Mouse (Mus musculus) liver, postnatal 0 days (tissue): ENCODE measurements around the gene Uggt2. TPM values are rescaled to one million over a fixed set of nuclear protein-coding genes. Genes with fewer than 3 reads are reported as not detected.

Experiments used
- ATAC-seq: fragments of 200-750 bp; cut with Nextera tagmentation; 2 replicates; pipeline ENCODE4 v1.8.0; 2017; ENCODE audit warnings: mild to moderate bottlenecking, moderate library complexity
- DNase-seq: peaks from one replicate; pipeline ENCODE4 v3.0.0-alpha.2; 2016
- H3K27ac ChIP-seq: fragments of 300-500 bp; sonication (generic); 2 replicates; pipeline ENCODE4 v1.5.1; 2014; ENCODE audit warnings: antibody characterized with exemption, moderate library complexity, mild to moderate bottlenecking, low read depth
- H3K27me3 ChIP-seq: fragments of 300-500 bp; sonication (generic); 2 replicates; pipeline ENCODE4 v1.6.1; 2014; ENCODE audit warnings: low read length, control low read depth, mixed read lengths; ENCODE audit not compliant: insufficient read depth
- H3K36me3 ChIP-seq: fragments of 300-500 bp; sonication (generic); replicated peaks from 2 replicates; pipeline ENCODE4 v1.6.1; 2014; ENCODE audit warnings: mild to moderate bottlenecking, control low read depth, low read length, moderate library complexity, mixed read lengths; ENCODE audit not compliant: insufficient read depth
- H3K4me1 ChIP-seq: fragments of 300-500 bp; sonication (generic); 2 replicates; pipeline ENCODE4 v1.6.1; 2014; ENCODE audit warnings: antibody characterized with exemption, mild to moderate bottlenecking, control low read depth; ENCODE audit not compliant: insufficient read depth
- H3K4me2 ChIP-seq: fragments of 300-500 bp; sonication (generic); 2 replicates; pipeline ENCODE4 v1.6.1; 2014; ENCODE audit warnings: low read depth, mild to moderate bottlenecking, low read length, moderate library complexity, mixed read lengths
- H3K4me3 ChIP-seq: fragments of 300-500 bp; sonication (generic); 2 replicates; pipeline ENCODE4 v1.5.1; 2014; ENCODE audit warnings: low read depth, low read length
- H3K9ac ChIP-seq: fragments of 300-500 bp; sonication (generic); replicated peaks from 2 replicates; pipeline ENCODE4 v1.6.1; 2014; ENCODE audit warnings: mild to moderate bottlenecking, moderate library complexity
- H3K9me3 ChIP-seq: fragments of 300-500 bp; sonication (generic); 2 replicates; pipeline ENCODE4 v1.6.1; 2016; ENCODE audit warnings: mild to moderate bottlenecking, control low read depth, low read length, mixed read lengths
- CTCF ChIP-seq: sonication (generic); IDR thresholded peaks from 2 replicates; pipeline ENCODE4 v1.5.1; 2016; ENCODE audit warnings: antibody characterized with exemption, low read depth
- EP300 ChIP-seq: IDR thresholded peaks from 2 replicates; pipeline ENCODE4 v1.6.1; 2016; ENCODE audit warnings: antibody characterized with exemption, low read depth, mild to moderate bottlenecking
- WGBS: fragments of 180-500 bp; shearing (Covaris S2); extraction: QIAGEN DNeasy Blood & Tissue Kit; methylation state at CpG from one replicate; pipeline ENCODE4 v1.1.7; 2014; ENCODE audit not compliant: insufficient replicate concordance; 5-methylcytosine and 5-hydroxymethylcytosine counted together
- polyA plus RNA-seq: library from polyadenylated mRNA; unstranded; fragments of >200 nt; fragmentation: Nextera tagmentation; extraction: Ambion mirVana; gene quantifications from 2 replicates; pipeline ENCODE4 v1.2.1, GENCODE M21; 2015

Uggt2 gene
- polyA plus RNA-seq, 1 experiment from 2014 or later: 1.7 TPM

DNA sequence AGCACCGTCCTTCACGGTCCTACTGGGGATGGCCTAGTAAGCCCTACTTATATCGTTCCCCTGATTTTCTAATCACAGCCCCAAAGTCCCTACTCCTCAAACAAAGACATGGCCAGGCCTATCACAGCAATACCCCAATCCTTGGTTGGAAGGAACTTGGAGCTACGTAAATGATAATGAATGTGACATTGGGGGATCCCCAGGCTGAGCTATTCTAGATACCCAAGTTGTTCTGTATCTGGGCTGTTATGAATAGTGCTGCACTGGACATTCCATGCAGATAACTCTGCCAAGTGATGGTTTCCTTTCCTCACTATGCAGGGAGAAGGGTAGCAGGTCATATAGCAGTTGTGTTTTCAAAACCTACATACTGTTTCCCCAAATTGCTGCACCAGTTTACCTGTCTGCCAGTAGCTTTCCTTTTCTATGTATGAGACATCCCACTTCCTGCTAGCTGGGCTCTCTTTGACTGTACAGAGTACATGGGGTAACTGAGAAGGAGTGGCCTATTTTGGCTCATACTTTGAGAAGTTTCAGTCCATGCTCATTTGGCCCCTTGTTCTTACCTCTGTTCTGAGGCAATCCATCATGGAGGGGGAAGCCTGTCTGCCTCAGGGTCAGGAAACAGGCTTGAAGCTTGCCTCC lies 133.8 kb downstream of the Uggt2 start:
- no peak overlapping the region for H3K4me2 ChIP-seq
- no peak overlapping the region for H3K27ac ChIP-seq
- H3K27me3 ChIP-seq: no peaks in the 10 kb centered on the region
- TF ChIP-seq EP300: no peak
- TF ChIP-seq CTCF: no peak
- DNase-seq: no peak
- H3K9me3 ChIP-seq: no peaks in the 10 kb centered on the region
- 86% methylated on average over 4 of the region's 4 CpGs for WGBS
- H3K4me3 ChIP-seq: no peak overlapping the region
- ATAC-seq: no peak
- no peak overlapping the region for H3K9ac ChIP-seq
- H3K4me1 ChIP-seq: no peaks in the 10 kb centered on the region
- peaks cover 40% of the 10 kb centered on the region for H3K36me3 ChIP-seq

GRCm38 (mm10) chr14:118958010-118958409 lies 141.2 kb downstream of the Uggt2 start:
- peaks cover 58% of the 10 kb centered on the region for H3K36me3 ChIP-seq

GRCm38 (mm10) chr14:118951912-118952583 lies 147.2 kb downstream of the Uggt2 start:
- DNase-seq (peak; percentile 32), ATAC-seq (peak; percentile 93)
- no peak overlapping the region for H3K9ac ChIP-seq
- H3K36me3 ChIP-seq: peaks cover 15% of the 10 kb centered on the region
- H3K4me2 ChIP-seq: peak overlapping the region; percentile 36
- no peaks in the 10 kb centered on the region for H3K27me3 ChIP-seq
- peak; percentile 74 for TF ChIP-seq EP300
- TF ChIP-seq CTCF: no peak
- 77% methylated on average over 9 of the region's 9 CpGs for WGBS
- peak overlapping the region; percentile 79 for H3K27ac ChIP-seq
- no peaks in the 10 kb centered on the region for H3K9me3 ChIP-seq
- H3K4me3 ChIP-seq: no peak overlapping the region
- H3K4me1 ChIP-seq: peaks cover 14% of the 10 kb centered on the region

More at GRCm38 (mm10) chr14:118958010-118958409, 141.2 kb downstream of the Uggt2 start:
- H3K4me1 ChIP-seq: no peaks in the 10 kb centered on the region
- no peak overlapping the region for H3K4me2 ChIP-seq
- WGBS: 91% methylated on average over 3 of the region's 3 CpGs
- no peak for ATAC-seq
- DNase-seq: no peak
- H3K4me3 ChIP-seq: no peak overlapping the region
- TF ChIP-seq CTCF (no peak), EP300 (no peak)
- H3K9me3 ChIP-seq: no peaks in the 10 kb centered on the region
- no peaks in the 10 kb centered on the region for H3K27me3 ChIP-seq
- H3K9ac ChIP-seq: no peak overlapping the region
- no peak overlapping the region for H3K27ac ChIP-seq

GRCm38 (mm10) chr14:118948841-118949240 lies 150.4 kb downstream of the Uggt2 start:
- Histone ChIP-seq H3K4me1 (peaks cover 28% of the 10 kb centered on the region), H3K27ac (0 out of 2 replicates have a peak overlapping the region, but pooled peaks have one; percentile 9), H3K4me2 (no peak overlapping the region), H3K9me3 (no peaks in the 10 kb centered on the region), H3K4me3 (no peak overlapping the region), H3K9ac (no peak overlapping the region), H3K36me3 (peaks cover 5% of the 10 kb centered on the region), H3K27me3 (no peaks in the 10 kb centered on the region)
- ATAC-seq (no peak), DNase-seq (no peak)
- WGBS: 58% methylated on average over 1 of the region's 1 CpGs
- TF ChIP-seq EP300: no peak
- TF ChIP-seq CTCF: no peak

GRCm38 (mm10) chr14:118944702-118945101 lies 154.5 kb downstream of the Uggt2 start:
- DNase-seq: no peak
- H3K27me3 ChIP-seq: no peaks in the 10 kb centered on the region
- TF ChIP-seq CTCF (no peak), EP300 (no peak)
- H3K9ac ChIP-seq: no peak overlapping the region
- H3K9me3 ChIP-seq: no peaks in the 10 kb centered on the region
- WGBS: 44% methylated on average over 2 of the region's 2 CpGs
- no peak overlapping the region for H3K4me3 ChIP-seq
- H3K36me3 ChIP-seq: no peaks in the 10 kb centered on the region
- peaks cover 30% of the 10 kb centered on the region for H3K4me1 ChIP-seq
- H3K27ac ChIP-seq: peak overlapping the region; percentile 22; the same call in 1 of the 2 replicates
- no peak overlapping the region for H3K4me2 ChIP-seq
- ATAC-seq: no peak

- H3K4me2 ChIP-seq: peak overlapping the region; percentile 24; the same call in 1 of the 2 replicates
- no peaks in the 10 kb centered on the region for H3K36me3 ChIP-seq
- H3K9me3 ChIP-seq: no peaks in the 10 kb centered on the region
- 71% methylated on average over 12 of the region's 12 CpGs for WGBS
- H3K4me3 ChIP-seq: no peak overlapping the region
- no peak for TF ChIP-seq CTCF
- TF ChIP-seq EP300: no peak
- H3K9ac ChIP-seq: no peak overlapping the region
- peak overlapping the region; percentile 55; the same call in 1 of the 2 replicates for H3K27ac ChIP-seq
- peaks cover 35% of the 10 kb centered on the region for H3K4me1 ChIP-seq
- no peak for ATAC-seq
- no peaks in the 10 kb centered on the region for H3K27me3 ChIP-seq
- no peak for DNase-seq
These were observed 157.2 kb downstream of the Uggt2 start for GRCm38 (mm10) chr14:118942076-118942475.
